Mouse (Mus musculus): ENCODE results near the gene Astn2. TPM values are rescaled to one million over a fixed set of nuclear protein-coding genes. Genes with fewer than 3 reads are reported as not detected.

Gene Astn2
- polyA plus RNA-seq, 1 experiment from 2014 or later = 0.57 TPM

DNA sequence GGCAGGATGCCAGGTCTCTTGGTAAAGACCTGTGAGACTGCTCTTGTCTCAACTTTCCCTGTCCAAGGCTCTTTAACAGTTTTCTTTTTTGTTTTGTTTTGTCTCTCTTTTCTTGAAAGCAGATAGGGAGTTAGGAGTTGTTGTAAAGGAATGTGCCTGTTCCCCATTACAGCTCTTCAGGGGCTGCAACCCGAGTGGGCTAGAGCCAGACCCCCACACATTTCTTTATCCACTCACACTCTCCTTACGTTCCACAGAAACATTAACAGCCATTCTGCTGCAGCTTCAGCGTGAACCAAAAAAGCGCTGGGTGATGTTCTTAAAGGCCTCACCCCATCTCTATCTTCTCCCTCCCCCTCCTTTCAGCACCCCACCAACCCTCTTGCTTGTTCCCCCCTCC, 962.7 kb downstream of the Astn2 start:
- H3K27me3 ChIP-seq (ENCODE audit: control insufficient read depth, insufficient read depth, low read length) = no peaks in the 10 kb centered on the region
- H3K4me2 ChIP-seq = no peak overlapping the region
- H3K4me1 ChIP-seq (ENCODE audit: control insufficient read depth, insufficient read depth, low read length) = no peaks in the 10 kb centered on the region
- DNase-seq (ENCODE audit: low spot score, missing footprints) (no peak), ATAC-seq (ENCODE audit: low FRiP score) (no peak)
- WGBS = 88% methylated on average over 4 of the region's 4 CpGs
- no peak overlapping the region for H3K4me3 ChIP-seq (ENCODE audit: low read depth, low read length)
- H3K9me3 ChIP-seq (ENCODE audit: control insufficient read depth, low read length) = no peaks in the 10 kb centered on the region
- H3K36me3 ChIP-seq (ENCODE audit: control insufficient read depth, insufficient read depth, low read length) = no peaks in the 10 kb centered on the region
- H3K27ac ChIP-seq (ENCODE audit: low read depth, low read length) = no peak overlapping the region
- H3K9ac ChIP-seq (ENCODE audit: low read length) = no peak overlapping the region

- no peak for ATAC-seq (ENCODE audit: low FRiP score)
- no peak overlapping the region for H3K27ac ChIP-seq (ENCODE audit: low read depth, low read length)
- H3K4me1 ChIP-seq (ENCODE audit: control insufficient read depth, insufficient read depth, low read length) = no peaks in the 10 kb centered on the region
- H3K9ac ChIP-seq (ENCODE audit: low read length) = no peak overlapping the region
- H3K4me2 ChIP-seq = no peak overlapping the region
- no peaks in the 10 kb centered on the region for H3K9me3 ChIP-seq (ENCODE audit: control insufficient read depth, low read length)
- DNase-seq (ENCODE audit: low spot score, missing footprints) = no peak
- 81% methylated on average over 3 of the region's 3 CpGs for WGBS
- H3K36me3 ChIP-seq (ENCODE audit: control insufficient read depth, insufficient read depth, low read length) = no peaks in the 10 kb centered on the region
- H3K4me3 ChIP-seq (ENCODE audit: low read depth, low read length) = no peak overlapping the region
- no peaks in the 10 kb centered on the region for H3K27me3 ChIP-seq (ENCODE audit: control insufficient read depth, insufficient read depth, low read length)
Measured at GRCm38 (mm10) chr4:65430804-65431203, 973.6 kb downstream of the Astn2 start.

GRCm38 (mm10) chr4:65427480-65427879, 976.9 kb downstream of the Astn2 start:
- no peak for ATAC-seq (ENCODE audit: low FRiP score)

GRCm38 (mm10) chr4:65426437-65426836, 978.0 kb downstream of the Astn2 start:
- DNase-seq (ENCODE audit: low spot score, missing footprints) = no peak
- ATAC-seq (ENCODE audit: low FRiP score) = no peak
- 87% methylated on average over 5 of the region's 5 CpGs for WGBS
- Histone ChIP-seq H3K4me2 (no peak overlapping the region), H3K27me3 (ENCODE audit: control insufficient read depth, insufficient read depth, low read length) (no peaks in the 10 kb centered on the region), H3K9ac (ENCODE audit: low read length) (no peak overlapping the region), H3K9me3 (ENCODE audit: control insufficient read depth, low read length) (no peaks in the 10 kb centered on the region), H3K4me1 (ENCODE audit: control insufficient read depth, insufficient read depth, low read length) (no peaks in the 10 kb centered on the region), H3K4me3 (ENCODE audit: low read depth, low read length) (no peak overlapping the region), H3K27ac (ENCODE audit: low read depth, low read length) (no peak overlapping the region), H3K36me3 (ENCODE audit: control insufficient read depth, insufficient read depth, low read length) (no peaks in the 10 kb centered on the region)

More at GRCm38 (mm10) chr4:65427480-65427879, 976.9 kb downstream of the Astn2 start:
- WGBS = 79% methylated on average over 3 of the region's 3 CpGs
- Histone ChIP-seq H3K4me1 (ENCODE audit: control insufficient read depth, insufficient read depth, low read length) (no peaks in the 10 kb centered on the region), H3K4me2 (no peak overlapping the region), H3K9me3 (ENCODE audit: control insufficient read depth, low read length) (no peaks in the 10 kb centered on the region), H3K27ac (ENCODE audit: low read depth, low read length) (no peak overlapping the region), H3K9ac (ENCODE audit: low read length) (no peak overlapping the region), H3K27me3 (ENCODE audit: control insufficient read depth, insufficient read depth, low read length) (no peaks in the 10 kb centered on the region), H3K36me3 (ENCODE audit: control insufficient read depth, insufficient read depth, low read length) (no peaks in the 10 kb centered on the region), H3K4me3 (ENCODE audit: low read depth, low read length) (no peak overlapping the region)
- DNase-seq (ENCODE audit: low spot score, missing footprints) = no peak

- no peaks in the 10 kb centered on the region for H3K36me3 ChIP-seq (ENCODE audit: control insufficient read depth, insufficient read depth, low read length)
- DNase-seq (ENCODE audit: low spot score, missing footprints) (no peak), ATAC-seq (ENCODE audit: low FRiP score) (no peak)
- H3K9me3 ChIP-seq (ENCODE audit: control insufficient read depth, low read length) = no peaks in the 10 kb centered on the region
- peaks cover 8% of the 10 kb centered on the region; the same call in 1 of the 2 replicates for H3K4me1 ChIP-seq (ENCODE audit: control insufficient read depth, insufficient read depth, low read length)
- WGBS = 88% methylated on average over 3 of the region's 3 CpGs
- no peak overlapping the region for H3K4me3 ChIP-seq (ENCODE audit: low read depth, low read length)
- H3K27me3 ChIP-seq (ENCODE audit: control insufficient read depth, insufficient read depth, low read length) = no peaks in the 10 kb centered on the region
- H3K4me2 ChIP-seq = no peak overlapping the region
- no peak overlapping the region for H3K9ac ChIP-seq (ENCODE audit: low read length)
- no peak overlapping the region for H3K27ac ChIP-seq (ENCODE audit: low read depth, low read length)
Measured at GRCm38 (mm10) chr4:65423068-65423625, 981.3 kb downstream of the Astn2 start.

- Histone ChIP-seq H3K36me3 (ENCODE audit: control insufficient read depth, insufficient read depth, low read length) (no peaks in the 10 kb centered on the region), H3K9me3 (ENCODE audit: control insufficient read depth, low read length) (no peaks in the 10 kb centered on the region), H3K4me3 (ENCODE audit: low read depth, low read length) (no peak overlapping the region), H3K27me3 (ENCODE audit: control insufficient read depth, insufficient read depth, low read length) (no peaks in the 10 kb centered on the region), H3K4me2 (no peak overlapping the region), H3K4me1 (ENCODE audit: control insufficient read depth, insufficient read depth, low read length) (peaks cover 8% of the 10 kb centered on the region; the same call in 1 of the 2 replicates), H3K27ac (ENCODE audit: low read depth, low read length) (no peak overlapping the region), H3K9ac (ENCODE audit: low read length) (no peak overlapping the region)
- ATAC-seq (ENCODE audit: low FRiP score) (no peak), DNase-seq (ENCODE audit: low spot score, missing footprints) (no peak)
- WGBS = 90% methylated on average over 2 of the region's 2 CpGs
Measured at GRCm38 (mm10) chr4:65421272-65421671, 983.1 kb downstream of the Astn2 start.

DNA sequence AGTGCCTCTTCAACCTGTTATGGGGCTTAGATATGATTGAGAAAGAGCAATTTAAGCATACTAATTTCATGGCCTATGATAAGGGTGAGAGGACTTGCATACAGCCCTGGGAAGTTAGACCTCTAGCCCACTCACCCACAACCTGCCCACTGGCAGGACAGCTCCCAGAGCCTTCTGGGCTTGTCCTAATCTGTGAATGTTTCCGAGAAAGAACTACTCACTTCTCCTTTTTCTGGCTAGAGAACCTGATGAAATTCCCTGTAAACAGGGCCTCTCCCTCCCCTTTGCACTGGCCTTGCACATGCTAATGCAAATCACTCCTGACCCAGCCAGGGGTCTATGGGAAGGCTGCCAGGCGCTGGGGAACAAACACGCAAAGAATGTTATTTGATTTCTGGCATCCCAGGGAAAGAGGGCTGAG, 983.9 kb downstream of the Astn2 start:
- H3K9me3 ChIP-seq (ENCODE audit: control insufficient read depth, low read length) = no peaks in the 10 kb centered on the region
- no peak overlapping the region for H3K9ac ChIP-seq (ENCODE audit: low read length)
- ATAC-seq (ENCODE audit: low FRiP score) (peak; percentile 92), DNase-seq (ENCODE audit: low spot score, missing footprints) (peak; percentile 90)
- H3K36me3 ChIP-seq (ENCODE audit: control insufficient read depth, insufficient read depth, low read length) = no peaks in the 10 kb centered on the region
- 3% methylated on average over 3 of the region's 3 CpGs for WGBS
- H3K27me3 ChIP-seq (ENCODE audit: control insufficient read depth, insufficient read depth, low read length) = no peaks in the 10 kb centered on the region
- no peak overlapping the region for H3K4me3 ChIP-seq (ENCODE audit: low read depth, low read length)
- H3K27ac ChIP-seq (ENCODE audit: low read depth, low read length) = no peak overlapping the region; the same call in 1 of the 2 replicates
- H3K4me1 ChIP-seq (ENCODE audit: control insufficient read depth, insufficient read depth, low read length) = peaks cover 8% of the 10 kb centered on the region; the same call in 1 of the 2 replicates
- H3K4me2 ChIP-seq = no peak overlapping the region

GRCm38 (mm10) chr4:65415507-65415906, 988.9 kb downstream of the Astn2 start:
- H3K9ac ChIP-seq (ENCODE audit: low read length) = no peak overlapping the region
- no peaks in the 10 kb centered on the region for H3K36me3 ChIP-seq (ENCODE audit: control insufficient read depth, insufficient read depth, low read length)
- H3K4me3 ChIP-seq (ENCODE audit: low read depth, low read length) = no peak overlapping the region
- H3K4me1 ChIP-seq (ENCODE audit: control insufficient read depth, insufficient read depth, low read length) = peaks cover 3% of the 10 kb centered on the region; the same call in 1 of the 2 replicates
- no peak for DNase-seq (ENCODE audit: low spot score, missing footprints)
- H3K27me3 ChIP-seq (ENCODE audit: control insufficient read depth, insufficient read depth, low read length) = no peaks in the 10 kb centered on the region
- WGBS = 84% methylated on average over 4 of the region's 4 CpGs
- no peak overlapping the region for H3K27ac ChIP-seq (ENCODE audit: low read depth, low read length)
- ATAC-seq (ENCODE audit: low FRiP score) = no peak
- H3K4me2 ChIP-seq = no peak overlapping the region
- H3K9me3 ChIP-seq (ENCODE audit: control insufficient read depth, low read length) = no peaks in the 10 kb centered on the region

- no peak overlapping the region for H3K9ac ChIP-seq (ENCODE audit: low read length)
- H3K4me1 ChIP-seq (ENCODE audit: control insufficient read depth, insufficient read depth, low read length) = no peaks in the 10 kb centered on the region
- H3K27me3 ChIP-seq (ENCODE audit: control insufficient read depth, insufficient read depth, low read length) = no peaks in the 10 kb centered on the region
- H3K9me3 ChIP-seq (ENCODE audit: control insufficient read depth, low read length) = no peaks in the 10 kb centered on the region
- DNase-seq (ENCODE audit: low spot score, missing footprints) (peak; percentile 73), ATAC-seq (ENCODE audit: low FRiP score) (no peak)
- 69% methylated on average over 6 of the region's 6 CpGs for WGBS
- H3K27ac ChIP-seq (ENCODE audit: low read depth, low read length) = no peak overlapping the region
- no peaks in the 10 kb centered on the region for H3K36me3 ChIP-seq (ENCODE audit: control insufficient read depth, insufficient read depth, low read length)
- no peak overlapping the region for H3K4me3 ChIP-seq (ENCODE audit: low read depth, low read length)
- H3K4me2 ChIP-seq = no peak overlapping the region
Measured at GRCm38 (mm10) chr4:65402836-65403634, 1001.4 kb downstream of the Astn2 start.

Data from midbrain, embryonic 11.5 days (tissue).